Mouse (Mus musculus) limb, embryonic 11.5 days (tissue): ENCODE results near the gene Dqx1. TPM values are rescaled to one million over a fixed set of nuclear protein-coding genes. Genes with fewer than 3 reads are reported as not detected.
A peak's percentile ranks its signal among the peaks of the same experiment; 100 is the strongest.

Source experiments
- ATAC-seq: fragments of 200-750 bp; cut with Nextera tagmentation; 2 replicates; pipeline ENCODE4 v1.8.0; 2017; ENCODE audit warnings: low read depth; ENCODE audit not compliant: insufficient number of reproducible peaks, low FRiP score, low TSS enrichment
- DNase-seq: peaks from one replicate; pipeline ENCODE4 v3.0.0-alpha.2; 2015; ENCODE audit warnings: low spot score
- H3K27ac ChIP-seq: fragments of 300-500 bp; sonication (generic); replicated peaks from 2 replicates; pipeline ENCODE4 v1.5.1; 2014; ENCODE audit warnings: low read depth, mild to moderate bottlenecking, low read length
- H3K27me3 ChIP-seq: fragments of 300-500 bp; sonication (generic); 2 replicates; pipeline ENCODE4 v1.6.1; 2014; ENCODE audit warnings: mild to moderate bottlenecking, low read length, mixed read lengths; ENCODE audit not compliant: control insufficient read depth, insufficient read depth
- H3K36me3 ChIP-seq: fragments of 300-500 bp; sonication (generic); 2 replicates; pipeline ENCODE4 v1.6.1; 2014; ENCODE audit warnings: mild to moderate bottlenecking, low read length, moderate library complexity, mixed read lengths; ENCODE audit not compliant: control insufficient read depth, insufficient read depth
- H3K4me1 ChIP-seq: fragments of 300-500 bp; sonication (generic); 2 replicates; pipeline ENCODE4 v1.6.1; 2014; ENCODE audit warnings: low read length, mixed read lengths; ENCODE audit not compliant: control insufficient read depth, insufficient read depth
- H3K4me2 ChIP-seq: fragments of 300-500 bp; sonication (generic); 2 replicates; pipeline ENCODE4 v1.6.1; 2014; ENCODE audit warnings: low read depth, mild to moderate bottlenecking, moderate library complexity; ENCODE audit not compliant: severe bottlenecking
- H3K4me3 ChIP-seq: fragments of 300-500 bp; sonication (generic); 2 replicates; pipeline ENCODE4 v1.5.1; 2014; ENCODE audit warnings: low read depth, low read length
- H3K9ac ChIP-seq: fragments of 300-500 bp; sonication (generic); 2 replicates; pipeline ENCODE4 v1.6.1; 2014; ENCODE audit warnings: mild to moderate bottlenecking, low read length
- H3K9me3 ChIP-seq: fragments of 300-500 bp; sonication (generic); 2 replicates; pipeline ENCODE4 v1.6.1; 2016; ENCODE audit warnings: low read length; ENCODE audit not compliant: control insufficient read depth
- WGBS: fragments of 180-500 bp; shearing (Covaris S2); extraction: QIAGEN DNeasy Blood & Tissue Kit; methylation state at CpG from one replicate; pipeline ENCODE4 v1.1.7; 2014; 5-methylcytosine and 5-hydroxymethylcytosine counted together
- polyA plus RNA-seq: library from polyadenylated mRNA; unstranded; fragments of >200 nt; fragmentation: Nextera tagmentation; extraction: Ambion mirVana; gene quantifications from 2 replicates; pipeline ENCODE4 v1.2.1, GENCODE M21; 2014

Gene Dqx1
- polyA plus RNA-seq, 1 experiment from 2014 or later = 0.35 TPM

- under 1% methylated on average over 50 of the region's 50 CpGs for WGBS
- ATAC-seq = peak; percentile 15
- Histone ChIP-seq H3K4me3 (peak within 1 kb of the TSS; percentile 99), H3K27ac (peak within 1 kb of the TSS; percentile 81), H3K4me1 (peaks cover 14% of the 10 kb centered on the region), H3K9ac (peak within 1 kb of the TSS; percentile 94), H3K36me3 (peaks cover 10% of the 10 kb centered on the region; the same call in 1 of the 2 replicates), H3K27me3 (0 out of 2 replicates have a peak, but pooled peaks cover 2% of the 10 kb centered on the region), H3K9me3 (no peaks in the 10 kb centered on the region), H3K4me2 (peak within 1 kb of the TSS; percentile 92)
- DNase-seq = peak; percentile 62
These were observed 2.7 kb upstream of the Dqx1 start, which contains the start of gene Htra2 for GRCm38 (mm10) chr6:83054871-83055431. TSS of gene Htra2 (minus strand) at chr6:83055273.

- Histone ChIP-seq H3K36me3 (peaks cover 5% of the 10 kb centered on the region; the same call in 1 of the 2 replicates), H3K27me3 (peaks cover 20% of the 10 kb centered on the region)
These were observed 1.1 kb downstream of the Dqx1 start for GRCm38 (mm10) chr6:83058725-83059124.

GRCm38 (mm10) chr6:83065995-83066394 is 8.4 kb downstream of the Dqx1 start:
- ATAC-seq = no peak
- no peak overlapping the region for H3K4me3 ChIP-seq
- H3K4me1 ChIP-seq = peaks cover 13% of the 10 kb centered on the region
- H3K36me3 ChIP-seq = no peaks in the 10 kb centered on the region
- no peak overlapping the region for H3K27ac ChIP-seq
- H3K9me3 ChIP-seq = no peaks in the 10 kb centered on the region
- H3K9ac ChIP-seq = no peak overlapping the region
- WGBS = 41% methylated on average over 8 of the region's 8 CpGs
- peaks cover 87% of the 10 kb centered on the region for H3K27me3 ChIP-seq
- no peak for DNase-seq
- H3K4me2 ChIP-seq = no peak overlapping the region

More at GRCm38 (mm10) chr6:83058725-83059124, 1.1 kb downstream of the Dqx1 start:
- Histone ChIP-seq H3K9ac (no peak overlapping the region), H3K4me3 (no peak overlapping the region), H3K27ac (no peak overlapping the region), H3K4me2 (no peak overlapping the region), H3K9me3 (no peaks in the 10 kb centered on the region), H3K4me1 (peaks cover 7% of the 10 kb centered on the region)
- DNase-seq (no peak), ATAC-seq (no peak)
- 85% methylated on average over 2 of the region's 2 CpGs for WGBS

GRCm38 (mm10) chr6:83066441-83066840 is 8.8 kb downstream of the Dqx1 start:
- H3K27me3 ChIP-seq = peaks cover 89% of the 10 kb centered on the region
- 25% methylated on average over 6 of the region's 6 CpGs for WGBS
- H3K27ac ChIP-seq = no peak overlapping the region
- peaks cover 17% of the 10 kb centered on the region for H3K4me1 ChIP-seq
- no peaks in the 10 kb centered on the region for H3K36me3 ChIP-seq
- H3K9me3 ChIP-seq = no peaks in the 10 kb centered on the region
- no peak overlapping the region for H3K4me2 ChIP-seq
- no peak overlapping the region for H3K4me3 ChIP-seq
- H3K9ac ChIP-seq = no peak overlapping the region
- no peak for ATAC-seq
- no peak for DNase-seq

GRCm38 (mm10) chr6:83068221-83068620 is 10.6 kb downstream of the Dqx1 start:
- Histone ChIP-seq H3K9me3 (no peaks in the 10 kb centered on the region), H3K4me2 (no peak overlapping the region), H3K36me3 (no peaks in the 10 kb centered on the region), H3K9ac (no peak overlapping the region), H3K4me1 (peaks cover 19% of the 10 kb centered on the region), H3K4me3 (no peak overlapping the region), H3K27ac (no peak overlapping the region), H3K27me3 (peaks cover 96% of the 10 kb centered on the region)
- ATAC-seq (no peak), DNase-seq (no peak)
- 4% methylated on average over 8 of the region's 8 CpGs for WGBS

GRCm38 (mm10) chr6:83068706-83069487 is 11.3 kb downstream of the Dqx1 start:
- Histone ChIP-seq H3K4me2 (peak overlapping the region; percentile 25; the same call in 1 of the 2 replicates), H3K27ac (no peak overlapping the region), H3K27me3 (peaks cover 95% of the 10 kb centered on the region), H3K4me3 (peak overlapping the region; percentile 15; the same call in 1 of the 2 replicates), H3K9ac (no peak overlapping the region), H3K9me3 (no peaks in the 10 kb centered on the region), H3K36me3 (no peaks in the 10 kb centered on the region), H3K4me1 (peaks cover 19% of the 10 kb centered on the region)
- ATAC-seq = no peak
- DNase-seq = peak; percentile 55
- under 1% methylated on average over 74 of the region's 81 CpGs for WGBS

- Histone ChIP-seq H3K4me2 (peak overlapping the region; percentile 39), H3K4me3 (peak overlapping the region; percentile 27; the same call in 1 of the 2 replicates), H3K27me3 (peaks cover 96% of the 10 kb centered on the region), H3K27ac (no peak overlapping the region), H3K9ac (no peak overlapping the region), H3K4me1 (peaks cover 19% of the 10 kb centered on the region), H3K36me3 (no peaks in the 10 kb centered on the region), H3K9me3 (no peaks in the 10 kb centered on the region)
- 1% methylated on average over 66 of the region's 69 CpGs for WGBS
- DNase-seq (peak; percentile 73), ATAC-seq (no peak)
These were observed 12.0 kb downstream of the Dqx1 start for GRCm38 (mm10) chr6:83069488-83070246.

GRCm38 (mm10) chr6:83070247-83070310 is 12.4 kb downstream of the Dqx1 start, which contains the start of gene Tlx2:
TSS of gene Tlx2 (minus strand) at chr6:83070293.
- WGBS = 1% methylated on average over 10 of the region's 10 CpGs
- Histone ChIP-seq H3K9ac (no peak within 1 kb of the TSS), H3K4me1 (peaks cover 19% of the 10 kb centered on the region), H3K36me3 (no peaks in the 10 kb centered on the region), H3K4me2 (peak within 1 kb of the TSS; percentile 39), H3K27me3 (peaks cover 93% of the 10 kb centered on the region), H3K4me3 (peak within 1 kb of the TSS; percentile 27), H3K27ac (no peak within 1 kb of the TSS), H3K9me3 (no peaks in the 10 kb centered on the region)
- DNase-seq (no peak), ATAC-seq (no peak)
